Mouse (Mus musculus) regulatory T cell (primary cell): ENCODE data around the gene Nalcn.

Experiments used
- in situ Hi-C: fragments of 300-600 bp; cut with MboI, MseI; formaldehyde crosslinking; loops from one replicate; pipeline ENCODE4 v1.15.1; 2025; ENCODE audit warnings: high pct_unique_total_duplicates

Gene Nalcn

GRCm38 (mm10) chr14:123512923-123513322, 114.0 kb downstream of the Nalcn start:
- in situ Hi-C loops, result no loop called here

- in situ Hi-C loops, result no loop called here
Observed at GRCm38 (mm10) chr14:123495544-123495943, 131.4 kb downstream of the Nalcn start.

GRCm38 (mm10) chr14:123488575-123489207, 138.3 kb downstream of the Nalcn start:
- in situ Hi-C loops, result no loop called here

GRCm38 (mm10) chr14:123462026-123462425, 164.9 kb downstream of the Nalcn start:
- in situ Hi-C loops, result no loop called here

- in situ Hi-C loops, result no loop called here
Observed at GRCm38 (mm10) chr14:123446031-123446430, 180.9 kb downstream of the Nalcn start.

GRCm38 (mm10) chr14:123435542-123435941, 191.4 kb downstream of the Nalcn start:
- in situ Hi-C loops, result no loop called here

- in situ Hi-C loops, result no loop called here
Observed at GRCm38 (mm10) chr14:123376167-123376855, 250.6 kb downstream of the Nalcn start.

GRCm38 (mm10) chr14:123371522-123371921, 255.4 kb downstream of the Nalcn start:
- in situ Hi-C loops, result no loop called here

- in situ Hi-C loops, result no loop called here
Observed at GRCm38 (mm10) chr14:123359691-123360090, 267.3 kb downstream of the Nalcn start.

GRCm38 (mm10) chr14:123352973-123353372, 274.0 kb downstream of the Nalcn start:
- in situ Hi-C loops, result no loop called here

GRCm38 (mm10) chr14:123331841-123332240, 295.1 kb downstream of the Nalcn start:
- in situ Hi-C loops, result no loop called here

GRCm38 (mm10) chr14:123314369-123314768, 312.6 kb downstream of the Nalcn start:
- in situ Hi-C loops, result loop anchor here (10.0 kb wide), 1 partner anchor 360 kb away; no protein-coding TSS in a partner anchor

GRCm38 (mm10) chr14:123312371-123312770, 314.6 kb downstream of the Nalcn start:
- in situ Hi-C loops, result loop anchor here (10.0 kb wide), 1 partner anchor 358 kb away; no protein-coding TSS in a partner anchor

- in situ Hi-C loops, result no loop called here
Observed at GRCm38 (mm10) chr14:123296068-123296467, 330.9 kb downstream of the Nalcn start.

GRCm38 (mm10) chr14:123291118-123292007, 335.6 kb downstream of the Nalcn start:
- in situ Hi-C loops, result no loop called here

- in situ Hi-C loops, result no loop called here
Observed at GRCm38 (mm10) chr14:123282165-123282564, 344.8 kb downstream of the Nalcn start.

GRCm38 (mm10) chr14:123272121-123272520, 354.8 kb downstream of the Nalcn start:
- in situ Hi-C loops, result no loop called here

GRCm38 (mm10) chr14:123240738-123241137, 386.2 kb downstream of the Nalcn start:
- in situ Hi-C loops, result no loop called here

GRCm38 (mm10) chr14:123239945-123240344, 387.0 kb downstream of the Nalcn start:
- in situ Hi-C loops, result no loop called here

GRCm38 (mm10) chr14:123237002-123237401, 389.9 kb downstream of the Nalcn start:
- in situ Hi-C loops, result no loop called here

- in situ Hi-C loops, result no loop called here
Observed at GRCm38 (mm10) chr14:123232630-123233206, 394.2 kb downstream of the Nalcn start.
